Mouse (Mus musculus): ENCODE measurements around the gene Celsr1.

The Celsr1 gene

DNA sequence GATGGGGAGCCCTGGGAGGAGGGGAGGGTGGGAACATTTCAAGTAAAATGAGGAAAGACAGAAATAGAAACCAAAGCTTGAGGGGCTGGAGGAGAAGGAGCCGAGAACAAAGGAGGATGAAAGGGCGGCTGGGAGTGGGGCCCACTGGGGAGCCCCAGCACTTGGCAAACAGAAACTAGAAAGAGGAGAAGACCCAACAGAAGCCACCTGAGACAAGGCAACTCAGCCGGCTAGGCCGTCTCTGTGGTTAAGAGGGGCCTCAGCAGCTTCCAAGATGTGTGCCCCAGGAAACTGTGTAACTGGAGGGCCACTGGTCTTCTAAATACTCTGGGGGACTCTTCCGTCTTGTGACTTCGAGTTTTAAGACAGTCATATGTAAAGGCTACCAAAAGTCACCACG, 72.4 kb downstream of the Celsr1 start:
- DNase-seq (ENCODE audit: low spot score in 2 of 2) = no peak

DNA sequence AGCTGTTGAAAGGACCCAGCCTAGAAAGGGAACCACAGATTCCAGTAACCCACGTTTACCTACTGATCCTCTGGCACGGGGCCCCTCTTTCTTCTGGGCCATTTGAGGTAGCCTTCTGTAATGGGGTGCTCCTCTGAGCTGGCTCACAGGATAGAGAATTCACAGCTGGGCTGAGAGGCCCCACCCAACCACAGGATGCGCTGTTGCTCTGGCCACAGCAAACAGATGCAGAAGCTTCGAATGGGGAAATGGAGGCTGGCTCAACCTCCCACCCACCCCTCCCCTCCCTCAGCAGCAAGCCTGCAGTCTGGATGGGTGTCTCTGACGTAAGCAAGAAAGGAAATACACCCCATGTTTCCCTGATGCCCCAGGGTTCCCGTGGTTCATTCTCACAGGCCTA, 77.4 kb downstream of the Celsr1 start:
- no peak for DNase-seq (ENCODE audit: low spot score in 2 of 2)

DNA sequence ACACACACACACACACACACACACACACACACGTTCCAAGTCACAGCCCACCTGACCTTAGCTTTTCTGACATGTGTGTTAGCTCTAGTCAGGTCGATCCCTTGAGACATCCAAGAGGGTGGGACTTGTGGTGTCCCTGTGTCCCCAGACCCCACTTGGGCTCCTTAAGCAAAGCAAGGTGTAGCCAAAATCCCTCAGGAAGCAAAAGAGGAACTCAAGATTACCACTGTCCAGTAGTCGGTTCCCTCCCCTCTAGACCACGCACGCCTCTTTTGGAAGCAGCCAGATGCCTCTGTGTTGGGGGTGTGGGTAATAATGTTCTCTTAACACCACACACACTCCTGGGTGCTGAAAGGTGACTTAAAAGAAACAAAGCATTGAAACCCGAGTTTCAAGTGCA, 80.1 kb downstream of the Celsr1 start:
- no peak for DNase-seq (ENCODE audit: low spot score in 2 of 2)

DNA sequence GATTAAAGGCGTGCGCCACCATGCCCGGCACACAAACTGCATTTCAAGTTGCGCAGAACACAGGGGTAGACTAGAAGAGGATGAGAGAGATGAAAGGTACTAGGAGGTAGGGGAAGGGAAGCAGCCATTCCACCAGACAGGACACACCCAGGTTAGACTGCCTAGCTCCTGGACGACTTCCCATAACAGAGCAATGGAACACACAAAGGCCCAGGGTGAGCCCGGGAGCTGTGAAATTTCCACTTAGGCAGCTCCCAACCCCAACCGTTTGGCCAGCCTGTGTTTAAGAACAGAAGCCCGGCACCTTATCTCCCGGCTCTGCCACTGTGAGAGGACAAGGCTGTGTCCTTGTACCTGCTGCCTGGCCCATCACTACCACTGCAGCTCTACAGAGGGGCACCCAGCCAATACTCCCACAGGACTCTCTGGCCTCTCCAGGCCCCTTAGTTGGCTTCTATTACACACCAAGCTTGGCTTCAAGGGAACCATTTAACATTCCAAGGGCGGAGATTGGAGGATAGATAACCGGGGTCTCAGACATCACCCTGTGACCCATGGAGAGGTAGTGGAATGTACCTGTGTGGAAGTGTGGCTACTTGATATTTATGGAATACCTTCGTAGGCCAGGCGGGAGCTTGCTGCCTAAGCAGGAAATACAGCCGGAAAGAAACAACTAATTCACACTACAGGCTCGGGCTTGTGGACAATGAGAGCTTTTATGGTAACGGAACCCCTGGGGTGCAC, 84.0 kb downstream of the Celsr1 start:
- DNase-seq (ENCODE audit: low spot score in 2 of 2) = no peak

DNA sequence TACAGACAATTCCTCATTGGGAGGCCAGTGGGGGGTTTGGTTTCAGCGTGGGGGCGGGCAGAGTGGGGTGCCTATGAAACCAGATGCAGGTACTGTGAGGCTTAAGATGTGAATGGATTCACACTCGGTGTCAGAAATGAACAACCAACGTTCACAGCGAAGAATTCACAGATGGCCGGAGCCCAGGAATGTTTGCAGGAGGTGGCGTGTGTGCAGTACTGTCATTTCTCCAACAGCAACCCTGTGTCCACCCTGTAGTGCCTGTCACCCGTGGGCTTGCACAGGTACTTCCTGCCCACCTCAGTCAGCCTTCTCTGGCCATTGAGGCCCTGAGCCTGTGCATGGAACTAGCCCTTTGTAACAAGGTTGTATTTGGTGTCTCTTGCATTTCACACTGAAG, 85.6 kb downstream of the Celsr1 start:
- no peak for DNase-seq (ENCODE audit: low spot score in 2 of 2)

DNA sequence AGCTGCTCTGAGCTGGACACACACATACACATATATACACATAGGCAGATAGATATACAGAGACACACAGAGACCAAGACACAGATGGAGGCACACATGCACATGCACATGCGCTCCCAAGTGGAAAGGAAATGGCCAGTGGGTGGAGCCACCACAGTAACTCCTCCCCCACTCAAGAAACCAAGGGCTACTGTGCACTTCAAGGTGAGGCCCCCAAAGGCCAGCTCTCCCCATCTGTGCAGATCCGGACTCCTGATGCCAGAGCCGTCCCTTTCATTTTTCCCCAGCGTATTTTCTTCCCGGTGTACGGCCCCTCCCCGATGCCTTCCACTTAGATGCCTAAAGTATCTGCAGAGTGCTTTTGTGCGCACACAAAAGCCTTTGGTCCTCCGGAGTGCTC, 86.0 kb downstream of the Celsr1 start:
- no peak for DNase-seq (ENCODE audit: low spot score in 2 of 2)

DNA sequence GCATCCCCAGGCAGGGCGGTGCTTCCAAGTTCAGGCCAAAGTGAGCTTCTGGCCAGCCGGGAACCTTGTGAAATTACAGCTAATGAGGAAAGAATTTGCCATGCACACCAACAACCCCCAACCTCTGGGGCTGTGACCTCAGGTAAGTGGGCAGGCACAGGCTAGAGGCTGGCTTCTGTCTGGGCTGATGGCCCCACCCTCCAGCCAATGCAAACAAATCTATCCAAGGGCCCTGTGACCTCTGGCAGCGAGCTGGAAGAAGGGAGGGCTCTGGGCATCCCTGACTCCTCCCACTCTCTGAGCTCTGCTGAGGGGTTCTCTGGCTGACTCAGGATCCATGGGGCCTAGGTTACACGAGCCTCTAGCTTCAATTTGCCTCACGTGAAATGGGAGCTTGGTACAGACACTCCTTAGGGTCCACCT, 97.9 kb downstream of the Celsr1 start:
- DNase-seq (ENCODE audit: low spot score in 2 of 2) = peak; percentile 9 to 31

DNA sequence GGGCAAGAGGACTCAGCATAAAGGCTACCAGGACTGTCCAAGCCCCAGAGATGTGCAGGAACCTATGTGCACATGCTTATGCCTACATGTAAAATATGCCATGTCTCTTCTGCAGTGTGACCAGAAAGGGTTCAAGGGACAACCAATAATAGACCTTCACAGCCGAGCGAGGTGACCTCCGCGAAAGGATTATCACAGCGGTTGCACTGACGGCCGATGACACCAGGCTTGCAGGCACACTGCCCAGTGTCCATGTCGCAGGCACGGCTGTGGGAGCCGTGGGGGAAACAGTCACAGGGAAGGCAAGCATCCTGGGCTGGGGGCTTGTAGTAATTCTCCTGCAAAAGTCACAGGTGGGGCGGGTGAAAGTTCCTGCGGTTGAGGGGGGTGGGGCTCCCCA, 105.4 kb downstream of the Celsr1 start:
- no peak for DNase-seq (ENCODE audit: low spot score in 2 of 2)

DNA sequence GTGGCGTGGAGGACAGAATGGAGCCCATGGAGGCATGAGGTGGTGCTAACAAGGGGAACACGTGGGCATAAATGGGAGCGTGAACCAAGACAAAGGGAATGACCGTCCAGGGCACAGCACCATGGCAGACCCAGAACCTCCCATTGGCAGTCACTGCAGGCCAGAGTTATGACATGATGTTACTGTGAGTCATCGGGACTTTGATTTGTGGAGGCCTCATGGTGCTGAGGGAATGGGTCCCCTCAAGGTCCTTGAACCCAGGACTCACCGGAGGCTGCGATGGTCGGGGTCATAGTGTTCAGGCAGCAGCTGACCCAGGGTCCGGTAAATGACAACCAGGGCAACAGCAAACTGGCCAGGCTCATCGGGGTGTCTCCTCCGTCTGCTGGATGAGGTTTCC, 111.7 kb downstream of the Celsr1 start:
- DNase-seq (ENCODE audit: low spot score in 2 of 2) = no peak

DNA sequence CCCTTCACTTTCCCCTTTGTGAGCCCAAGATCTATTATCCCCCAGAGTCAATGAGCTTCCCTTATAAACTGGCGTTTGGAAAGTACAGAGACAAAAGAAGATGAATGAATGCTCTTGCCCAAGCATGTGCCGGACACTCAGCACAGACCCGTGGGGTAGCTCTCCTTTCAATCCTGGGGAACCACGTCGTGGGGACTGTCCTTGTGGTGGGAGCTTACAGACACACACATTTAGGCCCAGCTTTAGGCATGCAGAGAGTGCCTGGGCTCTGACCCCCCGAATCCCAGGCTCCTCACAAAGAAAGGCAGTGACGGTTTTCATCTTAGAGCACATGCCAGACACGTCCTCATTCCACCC, 113.7 kb downstream of the Celsr1 start:
- no peak for DNase-seq (ENCODE audit: low spot score in 2 of 2)

DNA sequence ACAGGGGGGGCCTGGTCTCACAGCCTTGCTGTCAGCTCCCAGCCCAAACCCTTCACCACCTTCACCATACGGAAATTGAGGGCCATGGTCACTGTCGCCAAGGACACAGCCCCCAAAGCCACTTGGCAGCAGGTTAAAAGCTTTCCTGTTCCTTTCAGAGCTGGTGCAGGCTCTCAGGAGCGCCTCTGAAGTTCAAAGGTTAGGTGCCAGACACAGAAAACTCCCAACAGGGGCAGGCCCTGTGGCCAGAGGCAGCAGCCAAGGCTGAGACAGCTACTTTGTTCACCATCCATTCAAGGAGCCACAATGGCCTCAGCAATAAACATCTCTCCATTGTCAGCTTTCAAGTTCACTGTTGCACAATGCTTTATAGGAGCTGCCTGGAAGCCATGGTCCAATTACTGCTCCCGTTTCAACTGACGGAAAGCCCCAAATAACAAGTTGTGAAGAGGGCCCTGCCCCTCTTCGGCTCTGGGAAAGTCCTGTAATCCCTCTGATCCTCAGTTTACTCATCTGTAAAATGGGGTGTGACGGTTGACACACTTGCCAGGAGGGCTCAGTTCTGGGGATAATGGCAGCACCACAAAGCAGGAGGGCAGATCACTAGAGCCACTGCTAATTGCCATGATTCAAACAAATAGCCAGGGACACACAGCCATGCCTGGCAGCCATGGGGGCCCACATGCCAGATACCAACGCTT, 114.2 kb downstream of the Celsr1 start:
- DNase-seq (ENCODE audit: low spot score in 2 of 2) = no peak

DNA sequence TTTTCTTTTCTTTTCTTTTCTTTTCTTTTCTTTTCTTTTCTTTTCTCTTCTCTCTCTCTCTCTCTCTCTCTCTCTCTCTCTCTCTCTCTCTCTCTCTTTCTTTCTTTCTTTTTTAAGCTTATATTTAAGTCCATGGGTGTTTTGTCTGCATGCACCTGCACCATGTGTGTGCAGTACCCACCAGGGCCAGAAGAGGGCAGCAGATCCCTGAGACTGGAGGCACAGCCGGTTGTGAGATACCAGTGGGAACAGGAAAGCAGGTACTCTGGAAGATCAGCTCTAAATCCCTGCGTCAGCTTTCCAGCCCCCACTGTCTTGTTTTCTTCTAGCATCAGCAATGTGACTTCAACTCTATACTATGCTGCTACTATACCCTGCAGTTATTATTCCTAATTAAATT, 120.0 kb downstream of the Celsr1 start:
- DNase-seq (ENCODE audit: low spot score in 2 of 2) = no peak

DNA sequence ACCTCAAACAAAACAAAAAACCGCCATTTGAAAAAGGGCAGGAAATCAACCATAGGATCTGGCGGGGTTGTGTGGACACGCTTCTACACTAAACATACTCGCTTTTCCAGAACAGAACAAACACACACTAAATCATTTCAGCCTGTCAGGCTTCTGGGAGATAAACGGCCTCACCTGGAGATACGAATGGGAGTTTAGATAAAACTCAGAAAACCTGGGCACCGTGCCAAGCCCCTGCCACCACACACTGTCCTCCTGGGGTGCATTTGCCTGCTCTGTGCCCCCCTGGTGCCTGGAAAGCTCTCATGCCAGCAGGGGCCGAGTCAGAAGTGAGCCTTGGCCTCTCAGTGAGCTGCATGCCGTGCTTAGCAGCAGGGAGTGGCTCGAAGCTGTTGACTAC, 123.6 kb downstream of the Celsr1 start:
- peak; percentile 45 to 67 for DNase-seq (ENCODE audit: low spot score in 2 of 2)

DNA sequence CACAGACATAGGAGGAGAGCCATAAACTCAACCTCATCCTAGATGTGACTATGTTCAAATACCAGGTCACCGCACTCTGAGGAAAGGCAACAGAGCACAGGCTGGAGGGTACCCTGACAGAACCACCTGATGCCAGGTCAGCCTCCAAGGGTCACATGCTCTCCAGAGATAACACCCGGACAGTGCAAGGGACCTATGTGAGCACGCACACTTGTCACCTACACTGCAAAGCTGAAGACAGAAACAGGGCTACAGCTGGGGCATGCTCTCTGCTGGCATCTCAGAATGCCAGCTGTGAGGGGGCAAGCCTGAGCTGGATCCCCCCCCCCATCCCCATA, 124.1 kb downstream of the Celsr1 start:
- DNase-seq (ENCODE audit: low spot score in 2 of 2) = no peak

DNA sequence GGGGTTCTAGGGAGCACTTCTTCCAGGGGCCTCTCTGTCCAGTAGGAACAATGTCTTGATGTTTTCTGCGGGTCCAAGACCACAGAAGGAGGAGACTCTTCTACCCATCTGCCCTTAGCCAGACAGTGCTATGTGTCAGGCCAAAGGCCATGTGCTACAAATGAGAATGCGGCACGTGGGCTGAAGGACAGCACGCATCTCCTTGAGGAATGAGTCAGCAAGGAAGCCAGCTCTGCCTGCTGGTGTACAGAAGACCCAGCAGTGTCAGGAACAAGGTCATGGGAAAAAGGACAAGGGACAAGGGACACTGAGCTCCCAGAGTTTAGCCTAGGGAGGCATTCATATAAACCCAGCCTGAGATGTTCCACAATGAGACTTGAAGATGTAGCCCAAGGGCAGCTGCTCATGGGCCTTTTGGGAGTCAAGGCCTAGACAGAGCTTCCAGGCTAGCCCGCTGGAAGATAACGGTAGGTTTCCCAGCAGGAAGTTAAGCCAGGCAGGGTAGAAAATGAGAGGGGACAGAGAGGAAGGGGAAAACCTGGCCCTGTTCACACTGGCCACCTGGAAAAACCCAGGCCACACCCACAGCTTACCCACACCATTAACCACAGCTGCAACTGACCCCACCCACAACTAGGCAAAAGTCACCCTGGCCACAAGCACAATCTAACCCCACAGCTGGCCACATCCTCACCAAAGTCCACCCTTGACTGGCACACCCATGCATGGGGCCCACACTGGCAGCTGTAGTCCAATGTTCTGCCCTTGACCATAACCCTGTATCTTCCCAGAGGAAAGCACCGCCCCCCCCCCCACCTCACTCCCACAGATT, 124.7 kb downstream of the Celsr1 start:
- DNase-seq (ENCODE audit: low spot score in 2 of 2) = no peak

DNA sequence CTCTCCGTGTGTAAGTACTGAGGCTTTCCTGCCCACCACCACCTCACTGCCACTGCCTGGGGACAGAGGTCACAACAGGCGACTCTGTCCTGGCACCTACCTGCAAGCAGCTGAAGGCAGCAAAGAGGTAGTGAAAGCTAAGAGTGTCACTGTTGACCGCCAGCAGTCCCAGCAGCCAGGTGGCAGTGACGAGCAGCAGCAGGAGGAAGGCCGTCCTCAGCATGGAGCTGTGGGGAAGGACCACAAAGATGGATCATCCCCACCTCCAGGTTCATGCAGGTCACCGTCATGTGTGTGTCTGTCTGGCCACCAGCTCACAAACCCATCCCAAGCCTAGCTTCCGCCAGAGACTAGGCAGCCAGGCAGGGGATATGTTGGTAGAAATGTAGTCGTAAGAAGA, 129.8 kb downstream of the Celsr1 start:
- no peak for DNase-seq (ENCODE audit: low spot score in 2 of 2)

DNA sequence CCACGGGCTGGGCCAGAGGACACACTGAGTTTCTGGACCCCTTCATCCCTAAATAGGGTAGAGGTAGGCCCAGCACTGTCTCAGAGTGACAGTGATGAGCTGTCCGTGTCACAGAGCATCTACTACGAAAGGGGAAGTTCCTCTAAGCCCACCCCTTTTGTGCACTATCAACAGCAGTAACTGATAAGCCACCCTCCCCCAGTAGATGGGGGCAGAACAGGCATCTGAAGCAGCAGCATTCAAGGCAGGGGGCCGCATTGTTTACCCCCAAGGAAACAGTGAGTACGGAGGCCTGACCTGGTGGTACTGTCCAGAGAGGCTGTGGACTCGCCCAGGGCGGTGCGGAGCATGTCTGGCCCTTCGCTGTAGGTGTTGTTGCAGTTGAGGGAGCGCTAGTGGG, 131.1 kb downstream of the Celsr1 start:
- no peak for DNase-seq (ENCODE audit: low spot score in 2 of 2)

DNA sequence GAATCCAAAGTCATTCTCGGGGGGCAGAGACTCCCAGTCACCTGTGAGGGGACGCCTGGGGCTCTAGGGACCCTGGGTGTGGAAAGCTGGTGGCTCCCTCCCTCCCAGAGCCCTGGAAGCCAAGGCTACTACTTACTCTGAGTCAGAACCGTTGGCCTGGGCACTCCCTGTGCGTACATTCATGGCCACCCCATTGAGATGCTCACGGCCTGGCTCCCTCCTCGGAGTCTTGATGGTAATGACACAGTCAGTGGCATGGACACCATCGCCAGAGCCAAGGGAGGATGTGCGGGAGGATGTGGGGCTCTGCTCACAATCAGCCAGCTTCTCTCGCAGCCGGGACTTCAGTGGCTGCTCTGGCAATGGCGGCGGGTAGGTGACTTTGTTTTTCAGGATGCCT, 132.8 kb downstream of the Celsr1 start:
- no peak for DNase-seq (ENCODE audit: low spot score in 2 of 2)

DNA sequence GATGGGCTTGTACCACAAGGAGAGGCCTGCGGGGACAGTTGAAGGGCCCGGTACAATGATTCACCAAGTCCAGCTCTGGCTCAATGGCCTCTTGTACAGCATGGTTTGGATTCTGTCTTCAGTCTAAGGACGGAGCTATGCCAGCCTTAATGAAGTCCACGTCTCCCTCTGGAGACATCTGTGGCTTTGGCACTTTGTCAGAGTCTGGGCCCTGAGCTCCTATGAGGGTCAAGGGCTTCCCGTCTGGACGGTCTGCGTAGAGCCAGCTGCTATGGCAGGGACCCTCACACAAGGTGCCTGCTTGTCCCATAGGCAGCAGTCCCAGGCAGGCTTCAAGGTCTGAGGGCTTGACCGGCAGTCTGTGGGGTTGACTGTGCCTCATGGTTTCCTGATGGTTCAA, 133.3 kb downstream of the Celsr1 start:
- no peak for DNase-seq (ENCODE audit: low spot score in 2 of 2)

DNA sequence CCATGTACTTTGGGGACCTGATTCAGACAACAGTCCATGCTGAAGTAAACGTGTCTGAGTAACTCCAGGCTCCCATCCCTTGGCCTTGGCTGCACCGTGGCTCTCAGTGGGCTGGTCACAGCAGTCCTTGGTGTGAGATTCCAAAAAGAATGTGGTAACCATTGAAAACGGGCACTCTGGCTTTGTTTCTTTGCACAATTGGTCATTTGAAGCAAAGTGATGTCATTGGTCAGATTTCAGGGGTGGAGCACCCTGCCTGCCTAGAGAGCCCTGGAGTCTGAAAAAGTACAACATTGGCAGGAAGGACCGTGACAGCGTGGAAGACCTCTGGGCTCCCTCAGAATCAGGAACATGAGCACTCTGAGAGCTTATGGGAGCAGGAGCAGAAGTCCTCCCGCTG, 134.2 kb downstream of the Celsr1 start:
- no peak for DNase-seq (ENCODE audit: low spot score in 2 of 2)

DNA sequence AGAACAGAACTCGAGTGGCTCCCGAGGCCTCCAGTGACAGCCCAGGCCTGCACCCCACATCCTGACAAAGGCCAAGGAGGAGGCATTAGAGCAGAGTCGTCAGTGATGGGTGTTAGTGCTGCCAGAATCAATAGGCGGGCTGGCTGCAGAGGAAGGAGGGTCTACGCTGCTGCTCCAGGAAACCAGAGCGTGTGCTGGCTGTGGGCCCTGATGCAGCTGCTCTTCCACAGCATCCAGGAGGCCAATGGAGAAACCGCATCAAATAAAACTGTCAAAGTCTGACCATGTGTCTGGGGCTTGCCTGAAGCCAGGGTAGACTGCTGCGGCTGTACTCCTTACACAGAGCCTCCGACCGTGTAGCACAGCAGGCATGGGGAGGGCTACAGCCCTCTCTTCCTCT, 136.5 kb downstream of the Celsr1 start:
- DNase-seq (ENCODE audit: low spot score in 2 of 2) = no peak

DNA sequence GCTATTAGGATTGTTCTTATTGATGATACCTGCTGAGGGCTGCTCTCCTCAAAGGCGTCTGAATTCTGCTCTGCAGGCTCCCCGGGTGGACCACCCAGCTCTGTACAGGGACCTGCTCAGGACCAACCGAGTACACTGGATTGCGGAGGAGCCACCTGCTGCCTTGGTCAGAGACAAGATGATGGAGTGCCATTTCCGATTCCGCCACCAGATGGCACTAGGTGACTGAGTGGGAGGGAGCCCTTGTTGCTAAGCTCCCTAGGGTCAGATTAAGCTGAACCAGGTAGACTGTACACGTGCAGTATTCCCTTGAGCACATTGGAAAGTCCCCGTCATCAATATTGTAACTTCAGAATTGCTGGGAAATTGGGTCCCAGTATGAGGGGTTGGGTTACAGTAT, 137.3 kb downstream of the Celsr1 start:
- peak; percentile 57 to 70 for DNase-seq (ENCODE audit: low spot score in 2 of 2)

DNA sequence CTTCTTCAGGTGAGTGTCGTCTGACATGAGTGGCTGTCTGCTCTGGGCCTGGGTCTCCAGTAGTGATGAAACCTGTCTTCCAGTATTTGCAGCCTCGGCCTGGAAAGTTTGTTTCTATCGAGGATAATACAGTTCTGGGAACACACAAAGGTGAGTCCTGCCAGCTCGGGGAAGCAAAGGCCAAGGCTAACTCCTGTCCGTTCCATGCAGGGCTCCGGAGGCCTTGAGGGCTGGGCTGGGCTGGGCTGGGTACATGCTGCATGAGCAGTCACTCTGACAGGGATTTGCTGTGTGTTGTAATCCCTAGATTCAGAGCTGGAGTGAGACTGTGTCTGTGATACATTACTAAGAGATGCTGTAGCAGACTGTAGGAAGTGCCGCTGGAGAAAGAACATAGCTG, 139.7 kb downstream of the Celsr1 start:
- DNase-seq (ENCODE audit: low spot score in 2 of 2) = no peak
